Mouse (Mus musculus) B cell, adult 2 months (primary cell): Measurements from ENCODE around the gene Wdr62.
"Not testable (repeated sequence)": the region's sequence is repeated elsewhere in the genome, so short reads cannot be mapped to it uniquely, and the experiment has no call there.

Experiments
- DNase-seq, 2 experiments: peaks; one replicate each; pipeline ENCODE4 v3.0.0; 2022

Gene Wdr62

DNA sequence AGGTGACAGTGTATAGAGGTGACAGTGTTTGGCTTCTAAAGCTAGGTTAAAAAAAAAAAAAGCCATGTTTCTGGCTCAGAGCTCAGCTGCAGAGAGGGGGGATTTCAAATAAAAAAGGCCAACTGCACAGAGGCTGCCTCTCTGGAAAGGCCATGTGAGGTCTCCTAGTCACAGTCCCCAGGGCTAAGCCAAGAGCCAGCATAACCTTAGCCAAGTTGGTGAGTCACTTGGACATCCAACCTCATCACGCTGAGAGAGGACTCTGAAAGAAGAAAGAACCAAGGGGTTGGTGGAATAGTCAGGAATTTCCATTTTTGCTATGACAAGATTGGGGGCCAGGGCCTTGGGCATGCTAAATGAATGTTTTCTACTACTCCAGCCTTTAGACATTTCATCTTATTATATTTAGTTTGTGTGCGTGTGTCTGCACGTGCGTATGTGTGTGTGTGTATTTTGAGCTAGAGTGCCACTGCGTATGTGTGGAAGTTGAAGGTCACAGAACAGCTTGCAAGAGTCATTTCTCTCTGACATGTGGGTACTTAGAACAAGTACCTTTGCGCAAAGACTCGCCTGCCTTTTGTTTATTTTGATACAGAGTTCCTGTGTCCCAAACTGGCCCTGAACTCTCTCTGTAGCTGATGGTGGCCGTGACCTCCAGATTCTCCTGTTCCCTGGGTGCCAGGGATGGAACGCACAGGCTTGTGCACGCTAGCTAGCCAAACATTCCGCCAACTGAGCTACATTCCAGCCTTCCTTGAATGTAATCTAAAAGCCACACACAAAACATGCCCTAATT lies 77.1 kb downstream of the Wdr62 start:
- DNase-seq = no peak

- not testable (repeated sequence) for DNase-seq
Measured at GRCm38 (mm10) chr7:30200661-30201060, 79.6 kb downstream of the Wdr62 start.

GRCm38 (mm10) chr7:30200200-30200599 lies 80.0 kb downstream of the Wdr62 start:
- DNase-seq = no peak

DNA sequence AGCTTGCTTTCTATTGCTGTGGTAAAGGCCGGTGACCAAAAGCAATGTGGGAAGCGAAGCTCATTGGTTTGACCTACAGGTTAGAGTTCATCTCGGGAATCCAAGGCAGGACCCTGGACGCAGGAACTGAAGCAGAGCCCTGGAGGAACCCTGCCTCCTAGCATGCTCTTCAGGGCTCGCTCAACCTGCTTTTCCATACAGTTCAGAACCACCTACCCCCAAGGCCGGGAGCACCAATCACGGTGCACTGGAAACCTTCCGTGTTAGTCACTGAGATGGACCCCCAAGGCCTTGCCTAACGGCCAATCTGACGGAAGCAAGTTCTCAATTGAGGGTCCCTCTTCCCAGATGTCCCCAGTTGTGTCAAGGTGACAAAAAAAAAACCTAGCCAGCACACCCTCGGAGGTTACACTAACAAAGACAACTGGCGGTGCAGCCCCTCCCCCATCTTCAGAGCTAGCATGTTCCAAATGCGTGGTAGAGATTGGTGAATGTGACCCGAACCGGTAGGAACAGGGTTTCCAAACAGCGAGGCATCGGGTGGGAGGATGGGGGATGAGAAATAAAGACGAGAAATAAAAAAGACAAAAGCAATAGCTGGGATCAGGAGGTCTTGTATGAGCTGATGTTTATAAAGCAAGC lies 80.6 kb downstream of the Wdr62 start:
- DNase-seq = no peak

GRCm38 (mm10) chr7:30198481-30198971 lies 81.7 kb downstream of the Wdr62 start, which contains the start of gene Capns1:
Capns1 (minus strand) TSS chr7:30198811.
- DNase-seq = peak; percentile 71 to 73

DNA sequence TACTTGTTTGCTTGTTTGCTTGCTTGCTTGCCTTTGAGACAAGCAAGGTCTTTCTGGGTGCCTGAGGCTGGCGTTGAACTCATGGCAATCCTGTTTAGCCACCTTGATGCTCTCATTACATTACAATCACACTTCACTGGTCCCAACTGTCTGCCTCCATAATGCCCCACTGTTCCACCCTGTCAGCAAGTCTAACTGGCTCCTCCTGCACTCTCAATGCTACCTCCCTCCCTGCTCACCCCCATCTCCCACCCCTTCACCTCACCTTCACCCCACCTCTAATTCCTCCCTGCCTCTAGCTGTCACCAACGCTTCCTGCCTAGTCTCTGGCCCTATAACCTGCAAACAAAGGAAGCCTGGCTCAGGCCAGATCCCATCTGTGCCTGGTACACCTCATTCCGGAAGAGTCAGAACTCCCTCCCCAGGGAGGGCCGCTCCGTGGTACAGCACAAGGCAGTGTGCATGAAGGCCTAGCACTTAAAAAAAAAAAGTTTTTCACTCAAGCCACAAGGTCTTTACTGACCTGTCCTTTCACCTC lies 82.6 kb downstream of the Wdr62 start:
- no peak for DNase-seq

DNA sequence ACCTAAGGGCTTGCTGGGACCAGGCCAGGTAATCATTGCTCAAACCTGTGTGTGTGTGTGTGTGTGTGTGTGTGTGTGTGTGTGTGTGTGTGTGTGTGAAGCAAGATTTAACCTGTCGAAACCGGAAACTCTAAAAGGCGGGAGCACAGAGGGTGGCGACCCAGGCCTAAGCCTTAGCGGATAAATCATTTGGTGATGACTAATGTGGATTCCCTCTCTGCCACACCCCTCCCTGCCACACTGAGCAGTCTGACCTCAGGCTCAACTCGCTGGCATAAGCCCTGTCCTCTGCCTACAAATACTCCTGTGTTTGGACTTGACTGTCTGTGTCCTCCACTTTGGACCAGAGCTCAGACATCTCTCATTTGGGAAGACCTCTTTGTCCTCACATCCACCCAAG lies 84.0 kb downstream of the Wdr62 start:
- DNase-seq = no peak

GRCm38 (mm10) chr7:30195461-30195860 lies 84.8 kb downstream of the Wdr62 start:
- DNase-seq = no peak

DNA sequence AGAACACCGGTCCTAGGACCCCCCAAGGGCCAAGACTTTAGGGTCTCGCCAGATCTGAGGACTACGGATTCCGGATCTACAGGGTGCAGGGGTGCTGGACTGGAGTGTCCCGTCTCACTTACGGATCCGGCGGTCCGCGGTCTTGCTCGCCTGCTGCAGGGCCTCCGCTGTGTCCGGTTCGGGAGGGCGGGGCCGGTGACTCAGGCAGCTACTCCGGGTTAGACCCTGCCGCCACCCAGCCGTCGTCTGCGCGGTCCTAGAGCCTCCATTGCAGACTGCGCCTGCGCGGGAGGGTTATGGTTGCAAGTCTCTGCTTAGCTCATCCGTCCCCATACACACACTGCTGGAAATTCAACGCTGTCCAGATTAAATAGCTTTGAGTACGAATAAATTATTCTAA lies 85.3 kb downstream of the Wdr62 start:
- peak; percentile 96 for DNase-seq

DNA sequence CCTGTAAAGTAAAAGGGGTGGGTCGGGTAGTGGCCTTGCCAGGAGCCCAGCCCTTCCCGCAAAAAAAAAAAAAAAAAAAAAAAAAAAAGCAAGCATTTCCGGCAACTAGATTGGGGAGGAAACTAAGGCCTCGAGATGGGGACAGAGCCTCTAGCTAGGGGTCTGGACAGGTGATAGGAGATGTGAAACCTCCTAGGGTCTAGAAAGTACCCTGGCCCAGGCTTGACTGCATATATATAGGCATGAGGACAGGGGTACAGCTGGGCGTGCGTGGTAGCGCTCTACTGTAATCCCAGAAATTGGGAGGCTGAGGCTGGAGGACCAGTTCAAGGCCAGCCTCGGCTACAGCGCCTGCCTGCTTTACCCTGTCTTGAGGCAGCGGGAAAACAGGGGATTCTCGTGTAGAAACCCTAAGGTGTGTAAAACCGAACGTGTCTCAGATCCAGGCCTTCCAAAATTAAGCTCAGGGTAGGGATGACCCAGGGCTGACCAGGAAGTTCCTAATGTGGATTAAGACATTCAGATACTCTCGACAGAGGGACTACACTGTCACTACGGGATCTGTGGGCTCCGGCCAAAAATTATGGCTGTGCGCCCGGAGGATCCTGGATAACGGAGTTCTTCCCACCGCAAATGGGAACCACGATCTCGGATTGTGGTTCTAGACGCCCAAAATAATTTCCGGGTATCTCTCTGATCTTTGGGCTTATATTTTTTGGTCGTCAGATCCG lies 86.0 kb downstream of the Wdr62 start:
- peak; percentile 31 to 34 for DNase-seq

DNA sequence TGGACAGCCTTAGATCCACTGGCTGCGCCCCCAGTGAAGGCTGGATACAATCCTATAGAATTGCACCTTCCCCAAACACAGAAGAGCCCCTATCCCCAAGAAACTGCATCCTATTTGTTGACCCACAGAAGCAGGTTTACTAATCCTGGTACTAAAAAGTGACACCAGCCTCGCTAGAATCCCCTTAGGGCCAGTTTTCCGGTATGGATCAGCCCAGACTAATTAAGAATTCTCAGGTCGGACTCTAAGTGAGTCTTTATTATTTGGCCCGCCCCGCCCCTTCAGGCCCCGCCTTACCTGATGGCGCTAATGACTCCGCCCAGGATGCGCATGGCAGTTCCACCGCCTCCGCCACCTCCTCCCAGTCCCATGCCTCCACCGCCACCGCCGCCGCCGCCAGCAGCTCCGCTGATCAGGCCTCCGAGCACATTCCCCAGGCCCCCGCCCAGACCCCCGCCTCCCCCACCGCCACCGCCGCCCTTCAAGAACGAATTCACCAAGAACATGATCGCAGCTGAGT lies 86.6 kb downstream of the Wdr62 start:
- DNase-seq = peak; percentile 83 to 86

DNA sequence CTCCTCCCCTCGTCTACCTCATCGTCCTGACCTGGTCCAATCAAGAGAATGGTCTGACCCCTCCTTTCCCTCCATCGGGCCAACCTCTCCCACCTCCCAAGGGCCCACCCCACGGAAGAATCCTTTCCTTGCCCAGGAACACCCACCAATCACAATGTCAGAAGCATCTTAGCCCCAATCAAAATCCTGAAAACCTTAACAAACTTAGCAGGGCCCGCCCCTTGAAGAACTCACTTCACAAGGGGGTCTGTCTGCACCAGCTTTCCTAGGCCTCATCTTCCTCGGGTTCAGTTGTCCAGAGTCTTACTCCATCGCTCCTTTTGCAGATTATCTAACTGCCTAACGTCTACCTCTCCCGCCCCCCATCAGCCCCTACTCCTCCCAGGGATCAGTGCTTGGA lies 87.2 kb downstream of the Wdr62 start:
- no peak for DNase-seq

GRCm38 (mm10) chr7:30192088-30192487 lies 88.1 kb downstream of the Wdr62 start:
- no peak for DNase-seq
